Mouse (Mus musculus) spleen, postnatal 14 days (tissue): ENCODE measurements around the gene Ece2.

Source experiments
- DNase-seq, 2 experiments: peaks; one replicate each; pipeline ENCODE4 v3.0.0; 2021 to 2022; ENCODE audit warnings: low spot score in 2 of 2

Gene Ece2

DNA sequence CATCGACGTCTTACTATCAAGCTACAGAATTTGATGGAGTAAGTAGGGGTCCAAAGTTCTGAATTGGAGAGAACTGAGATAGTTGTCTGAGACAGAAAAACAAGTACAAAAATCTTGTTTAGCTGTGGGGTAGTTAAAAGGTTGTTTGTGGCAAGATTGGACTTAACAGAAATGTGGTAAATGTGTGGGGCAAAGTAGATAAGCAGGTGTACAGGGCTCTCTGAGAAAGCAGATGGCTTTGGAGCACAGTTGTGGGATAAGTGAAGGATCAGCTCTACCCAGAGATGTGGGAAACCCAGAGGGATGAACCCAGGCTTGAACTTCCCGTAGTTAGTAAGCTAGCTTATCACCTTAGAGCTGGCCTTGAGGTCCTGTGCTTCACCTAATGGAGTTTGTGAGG, 61.1 kb downstream of the Ece2 start:
- no peak for DNase-seq

GRCm38 (mm10) chr16:20691617-20692016, 62.0 kb downstream of the Ece2 start:
- no peak for DNase-seq

GRCm38 (mm10) chr16:20692241-20692965, 62.8 kb downstream of the Ece2 start:
- no peak for DNase-seq

DNA sequence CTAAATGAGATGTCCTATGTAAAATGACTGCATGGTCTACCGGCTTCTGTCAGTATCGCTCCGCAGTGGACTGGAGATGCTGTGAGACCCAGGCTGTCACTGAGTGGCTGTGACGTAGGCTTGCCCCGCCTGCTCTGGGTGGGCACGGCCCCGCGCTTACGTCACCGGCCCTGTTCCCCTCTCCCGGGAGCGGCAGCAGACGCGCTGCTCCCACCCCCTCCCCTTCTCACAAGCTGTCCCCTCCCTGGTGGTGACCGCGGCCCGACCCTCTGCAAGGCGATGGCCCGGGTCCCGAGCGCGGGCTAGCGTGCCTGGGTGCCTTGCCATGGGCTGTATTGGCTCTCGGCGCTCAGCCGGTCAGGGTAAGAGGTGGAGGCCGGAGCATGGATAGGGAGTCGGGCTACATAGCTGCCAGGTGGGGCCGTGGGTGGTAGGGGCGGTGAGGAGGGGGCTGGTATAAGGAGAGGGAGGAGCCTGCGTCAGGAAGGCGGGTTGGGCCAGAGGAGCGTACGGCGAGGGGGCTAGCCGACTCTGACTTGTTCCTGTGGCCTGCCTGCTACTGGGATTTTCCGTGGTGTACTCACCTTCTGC, 63.6 kb downstream of the Ece2 start, which contains the start of gene Fam131a:
Fam131a (plus strand) TSS at position 131 of the 591 bp plus-strand sequence.
- DNase-seq = peak; percentile 49 to 59

- no peak for DNase-seq
These were observed 65.2 kb downstream of the Ece2 start for GRCm38 (mm10) chr16:20694781-20695180.

DNA sequence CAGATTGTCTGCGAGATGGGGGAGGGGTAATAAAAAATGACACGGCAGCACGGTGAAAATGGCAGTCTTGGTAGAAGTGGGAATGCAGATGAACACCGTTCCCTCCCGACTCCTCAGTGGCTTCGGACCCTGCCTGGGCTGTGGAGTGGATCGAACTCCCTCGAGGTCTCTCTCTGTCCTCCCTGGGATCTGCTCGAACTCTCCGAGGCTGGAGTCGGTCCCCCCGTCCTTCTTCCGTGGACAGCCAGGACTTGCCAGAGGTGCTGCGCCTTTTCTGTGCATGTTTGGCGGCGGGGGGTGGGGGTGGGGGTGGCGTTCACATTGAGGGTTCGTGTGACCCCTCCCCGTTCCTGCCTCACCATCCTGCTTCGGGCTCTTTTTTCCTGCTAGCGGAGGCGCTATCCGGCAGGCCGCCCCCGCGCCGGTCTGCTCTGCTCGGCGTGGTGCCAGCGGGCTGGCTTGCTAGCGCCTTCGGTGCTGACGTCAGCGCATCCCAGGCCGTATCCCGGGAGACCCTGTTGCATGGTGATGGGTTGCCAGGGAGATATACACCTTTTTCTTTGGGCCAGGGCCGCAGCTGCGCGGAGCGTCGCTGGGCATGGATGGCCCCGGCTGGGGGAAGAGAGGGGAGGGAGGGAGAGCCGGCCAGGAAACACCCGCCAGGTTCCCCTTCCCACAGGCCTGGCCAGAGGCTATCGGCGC, 66.1 kb downstream of the Ece2 start:
- no peak for DNase-seq
